Mouse (Mus musculus): ENCODE results near the gene Trip10. TPM values are rescaled to one million over a fixed set of nuclear protein-coding genes. Genes with fewer than 3 reads are reported as not detected.
"Not testable (repeated sequence)": the region's sequence is repeated elsewhere in the genome, so short reads cannot be mapped to it uniquely, and the experiment has no call there.

Gene Trip10
- total RNA-seq, 2 experiments from 2014 or later, result 5.3 to 9.2 TPM

DNA sequence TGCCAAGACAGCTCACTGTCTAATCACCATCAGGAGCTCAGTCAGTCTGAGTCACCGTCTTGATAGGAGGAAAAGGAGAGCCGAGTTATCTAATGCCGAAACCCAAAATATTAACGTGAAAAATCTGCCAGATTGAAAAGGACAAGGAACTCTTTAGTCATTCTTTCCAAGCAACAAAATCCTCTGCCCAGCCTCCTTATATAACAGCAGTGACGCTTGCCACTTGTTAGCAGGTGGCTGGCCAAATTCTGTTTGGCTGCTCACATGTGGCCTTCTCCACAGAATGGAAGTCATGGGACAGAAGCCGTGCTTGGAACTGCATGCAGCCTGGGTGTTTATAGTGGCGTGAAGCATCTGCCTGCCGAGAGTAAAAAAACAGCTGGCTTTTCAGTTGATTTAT lies 10.5 kb downstream of the Trip10 start:
- peak; percentile 23 to 27 for DNase-seq (ENCODE audit: low spot score in 2 of 2)
- intact Hi-C loops (cut with DNase I), result no loop called here

DNA sequence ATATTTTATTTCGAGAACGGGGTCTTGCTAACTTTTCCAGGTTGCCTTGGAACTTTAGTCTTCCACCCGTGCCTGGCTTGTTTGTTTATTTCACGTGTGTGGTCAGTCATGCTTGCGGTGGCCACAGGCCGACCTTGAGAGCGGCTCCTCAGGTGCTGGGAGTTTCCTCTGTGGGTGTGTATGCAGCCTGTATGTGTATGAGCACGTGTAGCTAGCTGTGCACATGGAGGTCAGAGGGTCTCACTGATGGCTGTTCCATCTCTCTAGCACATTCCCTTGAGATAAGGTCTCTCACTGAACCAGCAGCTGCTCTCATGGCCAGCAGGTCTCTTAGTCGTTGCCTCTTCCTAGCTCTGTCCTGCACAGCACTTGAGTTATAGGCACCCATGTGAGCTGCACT lies 11.1 kb downstream of the Trip10 start:
- intact Hi-C loops (cut with DNase I), result no loop called here

DNA sequence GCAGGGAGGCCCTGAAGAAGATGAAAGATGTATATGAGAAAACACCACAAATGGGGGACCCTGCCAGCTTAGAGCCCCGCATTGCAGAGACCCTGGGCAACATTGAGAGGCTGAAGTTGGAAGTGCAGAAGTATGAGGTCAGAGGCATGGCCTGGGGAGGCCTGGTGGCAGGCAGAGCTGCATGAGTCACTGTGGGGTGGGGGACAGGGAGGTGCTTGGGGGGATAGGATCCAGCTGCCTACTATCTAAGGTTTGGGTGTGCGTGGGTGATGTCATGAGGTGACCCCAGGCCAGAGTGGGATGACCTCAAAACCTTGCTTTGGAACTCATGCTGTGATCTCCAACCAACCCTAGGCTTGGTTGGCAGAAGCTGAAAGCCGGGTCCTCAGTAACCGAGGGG lies 12.0 kb downstream of the Trip10 start:
- intact Hi-C loops (cut with DNase I), result no loop called here
- DNase-seq (ENCODE audit: low spot score in 2 of 2), result no peak

More for the DNA sequence above, 11.1 kb downstream of the Trip10 start:
- no peak for DNase-seq (ENCODE audit: low spot score in 2 of 2)

DNA sequence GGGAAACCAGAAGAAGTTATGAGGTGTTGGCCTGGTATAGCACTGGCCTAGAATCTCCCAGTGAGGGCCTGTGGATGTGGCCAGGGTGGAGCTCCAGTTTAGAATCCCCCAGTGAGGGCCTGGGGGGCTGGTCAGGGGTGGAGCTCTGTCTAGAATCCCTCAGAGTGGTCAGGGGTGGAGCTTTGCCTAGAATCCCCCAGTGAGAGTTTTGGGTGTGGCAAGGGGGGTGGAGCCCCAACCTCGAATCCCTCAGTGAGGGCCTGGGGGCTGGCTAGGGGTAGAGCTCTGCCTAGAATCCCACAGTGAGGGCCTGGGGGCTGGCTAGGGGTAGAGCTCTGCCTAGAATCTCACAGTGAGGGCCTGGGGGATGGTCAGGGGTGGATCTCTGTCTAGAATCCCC lies 12.5 kb downstream of the Trip10 start:
- DNase-seq (ENCODE audit: low spot score in 2 of 2), result no peak
- intact Hi-C loops (cut with DNase I), result no loop called here

DNA sequence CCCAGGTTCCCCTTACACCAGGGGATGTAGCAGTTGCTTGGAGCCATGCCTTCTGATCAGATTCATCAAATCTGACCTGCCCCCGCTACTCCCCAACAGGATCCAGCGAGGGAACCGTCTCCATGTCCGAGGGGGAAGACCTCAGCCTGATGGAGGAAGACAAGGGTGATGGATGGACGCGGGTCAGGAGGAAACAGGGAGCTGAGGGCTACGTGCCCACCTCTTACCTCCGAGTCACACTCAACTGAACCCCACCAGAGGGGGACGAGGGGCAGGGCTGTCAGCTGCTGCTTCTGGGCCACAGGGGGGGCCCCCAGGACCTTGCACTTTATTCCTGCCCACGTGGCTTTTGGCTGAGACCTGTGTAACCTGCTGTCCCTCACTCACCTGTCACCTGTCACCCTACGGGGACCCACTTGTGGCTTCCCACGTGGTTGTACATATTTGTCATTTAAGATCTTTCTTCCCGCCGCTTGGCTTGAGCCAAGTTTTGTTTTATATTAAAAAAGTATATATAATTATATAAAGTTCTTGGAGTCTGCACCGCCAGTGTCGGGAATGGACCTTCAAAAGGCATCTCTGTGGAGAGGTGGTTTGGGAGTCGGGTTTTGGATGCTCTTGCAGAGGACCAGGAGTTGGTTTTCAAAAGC lies 13.8 kb downstream of the Trip10 start:
- intact Hi-C loops (cut with DNase I), result no loop called here
- no peak for DNase-seq (ENCODE audit: low spot score in 2 of 2)

DNA sequence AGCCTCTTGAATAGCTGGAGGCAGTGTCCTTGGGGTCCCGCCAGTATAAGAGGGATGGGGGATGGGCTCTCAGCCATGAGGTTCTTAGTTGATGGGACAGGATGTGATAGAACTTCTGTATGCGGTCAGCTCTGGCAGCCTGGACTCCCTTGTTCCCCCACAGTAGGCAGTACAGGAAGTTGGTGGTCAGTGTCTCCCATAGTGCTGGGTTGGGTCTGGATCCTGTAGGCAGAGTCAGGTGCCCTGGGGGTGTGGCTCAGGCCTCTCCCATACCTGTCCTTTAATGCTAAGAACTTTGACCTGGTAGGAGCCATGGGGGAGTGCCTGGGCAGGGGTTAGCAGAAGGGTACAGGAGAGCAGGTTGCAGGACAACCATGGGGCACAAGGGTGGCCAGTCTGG lies 14.9 kb downstream of the Trip10 start:
- DNase-seq (ENCODE audit: low spot score in 2 of 2), result no peak
- intact Hi-C loops (cut with DNase I), result no loop called here

DNA sequence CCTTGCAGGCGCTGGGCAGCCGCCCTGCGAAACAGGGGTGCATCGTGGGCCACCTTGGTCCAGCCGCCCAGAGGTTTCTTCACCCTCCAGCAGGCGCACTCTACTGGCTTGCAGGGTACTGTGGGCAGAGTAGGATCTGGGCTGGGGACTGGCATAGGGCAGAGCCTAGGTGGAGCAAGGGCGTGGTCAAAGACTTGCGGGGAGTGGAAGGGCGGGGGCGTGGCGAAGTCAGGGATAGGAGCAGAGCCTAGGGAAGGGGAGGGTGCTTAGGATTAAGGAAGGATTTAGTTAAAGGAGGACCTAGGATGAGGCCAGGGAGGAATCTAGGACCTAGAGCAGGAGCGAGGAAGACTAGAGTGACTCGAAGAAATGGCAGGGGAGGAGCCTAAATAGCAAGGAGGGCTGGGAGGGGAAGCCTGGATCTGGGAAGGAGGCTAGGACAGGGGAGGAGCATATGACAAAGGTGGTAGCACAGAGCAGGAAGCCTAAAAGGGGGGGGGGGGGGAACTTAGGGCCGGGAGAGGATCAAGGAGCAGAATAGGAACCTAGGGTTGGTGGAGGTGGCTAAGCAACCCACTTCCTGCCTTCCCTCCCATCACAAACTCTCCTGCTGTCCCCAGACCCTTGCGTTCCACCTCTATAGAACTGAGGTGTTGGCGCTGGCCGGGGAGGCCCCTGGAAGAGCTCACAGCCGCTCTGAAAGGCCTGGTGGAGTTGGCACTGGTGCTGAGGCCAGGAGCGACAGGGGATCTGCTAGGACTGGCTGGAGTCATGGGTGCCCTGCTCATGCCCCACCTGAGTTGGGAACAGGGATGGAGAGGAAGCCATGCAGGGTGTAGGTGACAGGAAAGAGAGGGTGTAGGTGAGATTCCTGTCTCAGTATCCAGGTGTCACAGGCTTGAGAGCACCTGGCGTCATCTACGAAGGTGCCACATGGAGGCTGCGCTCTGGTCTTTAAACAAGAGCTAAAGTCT lies 16.0 kb downstream of the Trip10 start:
- DNase-seq (ENCODE audit: low spot score in 2 of 2), result peak in 1 of 2 experiments; percentile 18
- intact Hi-C loops (cut with DNase I), result no loop called here

DNA sequence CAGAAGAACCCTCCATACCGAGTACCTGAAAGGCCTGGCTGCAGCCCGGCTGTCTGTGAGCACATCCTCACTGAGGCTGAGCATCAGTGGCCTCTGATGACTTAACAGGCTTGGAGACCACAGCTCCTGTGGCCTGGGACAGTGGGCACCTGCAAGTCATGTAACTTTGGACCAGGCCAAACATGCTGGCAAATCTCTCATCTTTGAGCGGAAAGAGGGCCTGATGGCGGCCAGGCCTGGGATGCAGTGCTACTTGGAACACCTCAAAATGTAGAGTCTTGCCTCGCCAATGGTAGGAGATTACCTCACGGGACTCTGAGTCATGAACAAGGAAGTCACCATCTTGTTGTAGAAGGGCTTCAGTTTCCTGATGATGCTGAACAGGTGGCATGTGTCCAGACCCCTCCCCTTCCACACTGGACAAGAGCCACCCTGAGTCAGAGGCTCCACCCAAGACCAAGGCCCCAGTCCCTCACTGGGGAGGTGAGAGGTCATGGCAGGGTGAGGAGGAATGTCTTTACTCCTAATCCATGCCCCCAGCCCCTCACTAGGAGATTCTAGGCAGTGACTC lies 18.4 kb downstream of the Trip10 start:
- intact Hi-C loops (cut with DNase I), result no loop called here
- no peak for DNase-seq (ENCODE audit: low spot score in 2 of 2)

DNA sequence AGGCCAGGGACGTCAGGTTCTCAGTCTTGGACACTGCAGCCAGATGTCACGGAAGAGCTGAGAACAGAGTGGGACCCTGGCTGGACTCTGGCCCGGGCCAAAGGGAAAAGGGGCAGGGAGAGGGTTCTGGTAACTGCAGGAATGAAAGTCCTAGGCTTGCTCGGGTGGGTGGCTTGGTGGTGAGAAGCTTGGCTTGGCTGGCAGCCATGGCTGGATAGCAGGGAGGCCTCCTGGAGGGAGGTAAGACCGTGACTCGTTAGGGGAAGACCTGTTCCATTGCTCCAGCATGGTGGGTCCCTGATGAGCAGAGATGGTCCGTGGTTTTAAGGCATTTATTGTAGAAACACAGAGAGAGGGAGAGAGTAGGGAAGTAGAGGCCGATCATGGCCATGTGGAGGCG lies 22.0 kb downstream of the Trip10 start:
- DNase-seq (ENCODE audit: low spot score in 2 of 2), result no peak
- intact Hi-C loops (cut with DNase I), result no loop called here

DNA sequence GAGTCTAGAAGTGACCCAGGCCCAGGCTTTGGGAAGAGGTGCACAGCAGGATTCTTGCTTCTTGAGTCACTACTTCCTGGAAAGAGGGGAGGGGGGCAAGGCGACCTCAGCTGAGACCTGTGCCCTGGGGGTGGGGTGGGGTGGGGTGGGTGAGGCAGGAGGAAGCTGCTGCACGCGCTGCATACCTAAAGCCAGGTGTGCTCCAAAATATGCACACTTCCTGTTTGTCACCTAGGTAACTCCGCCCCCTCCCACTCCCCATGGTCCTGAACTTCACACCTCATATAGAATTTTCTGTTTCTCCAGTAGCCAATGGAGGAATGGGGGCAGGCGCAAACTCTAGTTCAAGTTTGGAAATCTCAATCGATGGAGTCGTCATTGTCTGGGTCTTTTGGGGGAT lies 24.6 kb downstream of the Trip10 start:
- intact Hi-C loops (cut with DNase I), result loop anchor here (2.0 kb wide), 1 partner anchor 25 kb away; the partner anchor contains the start of genes Gpr108 and Trip10
- no peak for DNase-seq (ENCODE audit: low spot score in 2 of 2)

DNA sequence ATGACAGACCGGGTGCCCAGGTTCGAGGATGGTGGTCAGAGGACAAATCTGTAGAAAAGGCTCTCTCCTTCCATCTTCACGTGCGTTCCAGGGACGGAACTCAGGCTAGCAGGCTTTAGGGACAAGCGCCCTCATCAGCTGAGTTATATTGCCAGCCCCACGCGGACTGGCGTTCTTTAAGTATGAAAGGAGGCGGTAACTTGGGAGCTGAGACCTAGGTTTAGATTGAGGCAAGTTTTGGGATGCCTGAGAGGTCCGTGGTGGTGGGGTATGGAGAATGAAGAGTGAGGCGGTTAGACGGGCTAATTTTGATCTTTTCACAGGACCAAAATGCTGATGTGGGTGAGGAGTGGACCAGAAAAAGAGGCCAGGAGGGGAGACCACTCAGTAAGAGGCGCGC lies 25.4 kb downstream of the Trip10 start:
- no peak for DNase-seq (ENCODE audit: low spot score in 2 of 2)
- intact Hi-C loops (cut with DNase I), result loop anchor here (2.0 to 5.0 kb wide), 2 partner anchors 26 to 57 kb away; partner anchors contain the start of genes Gpr108 and Trip10

DNA sequence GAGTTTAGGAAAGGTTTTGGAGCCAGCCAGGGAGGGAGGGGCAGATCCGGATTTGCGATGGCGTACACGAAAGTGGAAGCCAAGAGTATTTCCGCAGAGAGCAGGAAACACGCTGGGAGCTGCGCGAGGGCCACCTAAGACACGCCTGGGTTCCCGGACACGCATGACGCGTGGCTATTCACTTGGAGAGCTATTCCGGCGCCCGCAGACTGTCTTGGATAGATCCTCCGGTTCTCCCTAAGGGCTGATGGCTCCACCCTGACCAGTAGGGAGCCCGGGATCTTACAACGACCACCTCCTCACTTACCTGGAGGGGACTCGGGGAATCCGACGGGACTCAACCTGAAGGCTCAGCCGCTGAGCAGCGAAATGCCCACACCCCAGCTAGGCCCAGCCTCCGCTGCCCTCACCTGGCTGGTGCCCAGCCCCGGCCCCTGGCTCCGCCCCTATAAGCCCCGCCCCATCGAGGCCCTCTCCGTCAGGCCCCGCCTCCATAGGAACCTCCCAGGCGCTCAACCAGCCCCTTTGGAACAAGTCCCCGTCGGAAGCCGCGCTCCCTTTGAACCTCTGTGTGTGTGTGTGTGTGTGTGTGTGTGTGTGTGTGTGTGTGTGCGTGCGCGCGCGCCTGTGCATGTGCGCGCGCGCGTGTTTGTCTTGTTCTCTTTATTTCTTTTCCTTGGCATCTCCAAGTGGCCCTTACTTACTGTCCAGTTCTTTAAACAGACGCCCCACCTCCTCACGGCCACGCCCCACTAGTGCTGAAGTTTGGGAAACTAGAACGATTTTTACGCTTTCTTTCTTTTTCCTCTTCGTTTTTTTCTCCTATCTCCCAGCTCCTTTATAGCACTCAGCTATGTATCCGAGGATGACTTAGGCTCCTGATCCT lies 26.1 kb downstream of the Trip10 start:
- peak; percentile 58 to 60 for DNase-seq (ENCODE audit: low spot score in 2 of 2)
- intact Hi-C loops (cut with DNase I), result loop anchor here (2.0 to 5.0 kb wide), 2 partner anchors 27 to 58 kb away; partner anchors contain the start of genes Gpr108 and Trip10

DNA sequence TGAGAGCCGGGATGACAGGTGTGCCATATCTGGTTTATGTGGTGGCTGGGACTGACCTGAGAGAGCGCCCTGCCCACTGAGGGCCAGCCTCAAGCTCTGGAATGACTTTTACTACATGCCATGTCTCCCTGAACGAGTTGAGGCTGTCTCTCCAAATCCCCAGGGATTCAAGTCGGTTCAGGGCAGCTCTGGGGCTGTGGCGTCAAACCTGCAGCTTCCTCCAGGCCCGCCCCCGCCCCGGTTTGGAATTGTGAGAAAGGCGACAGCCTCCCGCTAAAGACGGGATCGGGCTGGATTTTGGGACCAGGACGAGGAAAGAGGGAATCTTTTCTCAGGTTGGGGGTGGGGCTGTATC lies 26.7 kb downstream of the Trip10 start:
- intact Hi-C loops (cut with DNase I), result loop anchor here (2.0 to 5.0 kb wide), 3 partner anchors 27 to 59 kb away; partner anchors contain the start of genes Gpr108 and Trip10
- no peak for DNase-seq (ENCODE audit: low spot score in 2 of 2)

DNA sequence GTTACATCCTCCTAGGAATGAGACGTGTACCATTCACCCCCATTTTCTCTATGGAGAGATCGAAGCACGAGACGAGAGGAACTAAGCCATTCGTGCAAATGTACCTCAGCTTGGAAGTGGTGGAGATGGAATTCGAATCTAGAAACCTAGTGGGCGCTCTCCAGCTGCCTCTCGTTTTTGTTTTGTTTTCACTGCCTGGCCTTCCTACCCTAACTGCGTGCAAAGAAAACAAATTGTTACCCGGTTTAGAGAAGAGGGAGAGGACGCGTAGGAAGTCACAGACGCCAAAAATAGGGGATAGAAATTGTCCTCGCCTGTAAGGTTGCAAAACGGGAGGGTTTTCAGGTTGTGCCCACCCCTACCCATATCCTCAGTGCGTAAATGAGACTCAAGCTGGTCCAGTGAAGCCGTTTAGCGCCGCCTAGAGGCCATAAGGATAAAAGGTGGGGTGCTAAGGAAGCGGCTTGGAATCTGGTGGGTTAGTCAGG lies 27.4 kb downstream of the Trip10 start:
- DNase-seq (ENCODE audit: low spot score in 2 of 2), result peak; percentile 67 to 76
- intact Hi-C loops (cut with DNase I), result loop anchor here (2.0 to 5.0 kb wide), 2 partner anchors 58 to 59 kb away; no protein-coding TSS in a partner anchor

DNA sequence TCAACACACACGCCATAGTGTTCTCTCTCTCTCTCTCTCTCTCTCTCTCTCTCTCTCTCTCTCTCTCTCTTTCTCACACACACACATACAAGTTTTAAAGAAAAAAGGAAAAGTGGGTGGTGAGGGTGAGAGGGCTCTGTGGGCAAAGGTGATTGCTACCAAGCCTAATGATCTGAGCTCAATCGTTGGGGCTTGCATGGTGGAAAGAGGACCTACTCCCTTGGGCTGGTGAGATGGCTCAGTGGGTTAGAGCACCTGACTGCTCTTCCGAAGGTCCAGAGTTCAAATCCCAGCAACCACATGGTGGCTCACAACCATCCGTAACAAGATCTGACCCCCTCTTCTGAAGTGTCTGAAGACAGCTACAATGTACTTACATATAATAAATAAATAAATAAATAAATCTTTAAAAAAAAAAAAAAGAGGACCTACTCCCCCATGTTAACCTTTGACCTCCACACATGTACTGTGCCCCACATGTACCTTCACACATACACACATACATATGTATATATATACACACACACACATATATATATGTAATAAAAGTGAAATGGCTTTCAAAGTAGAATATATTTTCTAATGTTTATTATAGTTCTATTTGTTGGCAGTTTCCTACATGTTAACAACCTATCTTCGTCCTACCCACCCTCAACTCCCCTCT lies 28.5 kb downstream of the Trip10 start:
- DNase-seq (ENCODE audit: low spot score in 2 of 2), result not testable (repeated sequence)
- intact Hi-C loops (cut with DNase I), result loop anchor here (2.0 to 5.0 kb wide), 2 partner anchors 57 to 60 kb away; no protein-coding TSS in a partner anchor

DNA sequence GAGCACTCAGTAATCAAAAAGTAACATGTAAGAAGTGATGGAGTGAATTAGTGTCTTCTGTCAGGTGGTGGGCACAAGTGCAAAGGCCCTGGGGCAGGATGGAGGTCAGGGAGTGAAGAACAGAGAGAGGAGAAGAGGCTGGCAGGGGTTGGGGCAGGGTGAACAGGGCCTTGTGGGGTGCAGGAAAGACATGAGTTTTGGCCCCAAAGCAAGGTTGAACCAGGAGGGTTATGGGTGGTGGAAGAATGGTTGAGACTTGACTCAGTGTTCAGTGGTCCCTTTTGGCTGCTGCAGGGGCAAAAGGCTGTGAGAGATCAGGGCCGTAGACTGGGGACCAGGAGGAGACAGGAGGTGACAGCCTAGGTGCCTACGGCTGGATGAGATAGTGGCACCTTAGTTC lies 29.3 kb downstream of the Trip10 start:
- DNase-seq (ENCODE audit: low spot score in 2 of 2), result no peak
- intact Hi-C loops (cut with DNase I), result loop anchor here (5.0 kb wide), 1 partner anchor 61 kb away; no protein-coding TSS in a partner anchor

DNA sequence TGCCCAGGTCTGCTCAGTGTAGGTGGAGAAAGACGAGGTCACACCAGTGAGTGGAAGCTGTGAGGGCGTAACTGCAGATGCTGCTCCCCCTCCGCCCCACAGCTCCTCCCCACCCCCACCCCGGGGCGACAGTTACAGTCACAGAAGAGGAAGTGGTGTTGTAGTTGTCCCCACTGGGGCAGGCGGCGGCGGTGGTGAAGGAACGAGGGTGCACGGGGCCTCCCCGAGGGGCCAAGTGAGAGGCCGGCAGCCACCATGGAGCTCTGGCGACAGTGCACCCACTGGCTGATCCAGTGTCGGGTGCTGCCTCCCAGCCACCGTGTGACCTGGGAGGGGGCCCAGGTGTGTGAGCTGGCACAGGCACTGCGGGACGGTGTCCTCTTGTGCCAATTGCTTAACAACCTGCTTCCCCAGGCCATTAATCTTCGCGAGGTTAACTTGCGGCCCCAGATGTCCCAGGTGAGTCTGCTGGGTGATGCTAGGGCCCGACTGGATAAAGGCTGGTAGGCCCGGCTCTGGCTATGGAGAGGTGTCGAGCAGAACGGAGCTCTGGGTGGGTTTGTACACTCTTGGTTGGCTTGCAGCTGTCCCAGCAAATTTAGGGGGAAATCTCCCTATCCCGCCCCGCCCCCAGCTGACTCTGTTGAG lies 29.8 kb downstream of the Trip10 start, which contains the start of gene Vav1:
Gene Vav1, plus strand, starts transcription at position 158 of the 648 bp plus-strand sequence.
- peak in 1 of 2 experiments; percentile 17 for DNase-seq (ENCODE audit: low spot score in 2 of 2)
- intact Hi-C loops (cut with DNase I), result loop anchor here (5.0 kb wide), 1 partner anchor 62 kb away; no protein-coding TSS in a partner anchor
